8 mouse cellular contexts compared by ENCODE assay signal in the genomic region with DNA sequence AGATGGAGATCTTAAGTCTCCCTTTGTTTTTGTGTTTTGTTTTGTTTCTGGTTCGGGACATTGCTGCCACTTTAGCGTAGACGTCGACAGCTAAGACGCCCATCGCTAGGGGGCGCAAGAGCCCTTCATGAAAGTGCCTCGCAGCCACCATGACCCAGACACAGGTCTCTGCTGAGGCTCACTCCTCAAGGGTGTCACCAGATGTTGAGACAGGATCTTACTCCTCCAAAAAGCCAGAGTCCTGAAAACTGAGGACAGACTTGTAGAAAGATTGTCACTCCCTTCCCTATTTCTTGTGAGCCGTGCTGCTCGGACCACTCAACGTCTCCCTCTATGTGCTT.
DNase-seq lines count a peak whose midpoint lies in the region; ATAC-seq and TF ChIP-seq lines count a peak whose summit lies in the region.

No protein-coding gene starts in this region.

- peak overlapping the region; percentile 75 for H3K27ac ChIP-seq in forebrain, embryonic 10.5 days
- no peak overlapping the region for H3K27ac ChIP-seq in heart, embryonic 14.5 days (replicated peaks in 1 of 2; ENCODE audit: control insufficient read depth in 1 of 2, insufficient read depth in 1 of 2, low read depth in 2 of 2, low read length in 2 of 2)
- no peak overlapping the region for H3K27ac ChIP-seq in liver, embryonic 11.5 days (ENCODE audit: low read depth, low read length)
- H3K27ac ChIP-seq in neural tube, embryonic 11.5 days (ENCODE audit: low read depth, low read length): no peak overlapping the region
- no peak overlapping the region for H3K27ac ChIP-seq in thymus, adult 2 months (ENCODE audit: control insufficient read depth, insufficient read depth, low read length)

- H3K9ac ChIP-seq in heart, embryonic 14.5 days (ENCODE audit: low read length): peak overlapping the region; percentile 69
- H3K9ac ChIP-seq in liver, embryonic 11.5 days (ENCODE audit: low read depth, low read length): no peak overlapping the region
- H3K9ac ChIP-seq in neural tube, embryonic 11.5 days (ENCODE audit: low read length): peak overlapping the region; percentile 32; the same call in 1 of the 2 replicates

- DNase-seq in brain, embryonic 18.5 days (ENCODE audit: low read depth, low spot score): peak; percentile 72
- peak; percentile 87 for DNase-seq in forebrain, embryonic 10.5 days (ENCODE audit: extremely low spot score, low spot score)
- peak; percentile 95 for DNase-seq in kidney, postnatal 10 days
- DNase-seq in liver, embryonic 11.5 days (ENCODE audit: low spot score): peak; percentile 73
- peak; percentile 91 for DNase-seq in neural tube, embryonic 11.5 days (ENCODE audit: low spot score)
- peak; percentile 58 for DNase-seq in thymus, adult 2 months

- H3K9me3 ChIP-seq in forebrain, embryonic 10.5 days: no peaks in the 10 kb centered on the region
- H3K9me3 ChIP-seq in heart, embryonic 14.5 days (ENCODE audit: control insufficient read depth, low read length): no peaks in the 10 kb centered on the region
- no peaks in the 10 kb centered on the region for H3K9me3 ChIP-seq in liver, embryonic 11.5 days (ENCODE audit: control insufficient read depth, low read length)
- H3K9me3 ChIP-seq in neural tube, embryonic 11.5 days (ENCODE audit: control insufficient read depth, low read length): no peaks in the 10 kb centered on the region

- ATAC-seq in heart, embryonic 14.5 days (ENCODE audit: insufficient number of reproducible peaks, insufficient read depth, low FRiP score, low read depth): peak; percentile 37; the same call in 1 of the 2 replicates
- ATAC-seq in liver, embryonic 11.5 days (replicated peaks; ENCODE audit: low FRiP score): peak; percentile 45; the same call in 1 of the 2 replicates
- peak; percentile 70 for ATAC-seq in neural tube, embryonic 11.5 days (ENCODE audit: insufficient read depth, low FRiP score, low TSS enrichment)

- TF ChIP-seq CTCF in C2C12 (IDR thresholded peaks at IDR 0.05; ENCODE audit: control insufficient read depth, insufficient read depth, insufficient read length): peak; percentile 85
- TF ChIP-seq CTCF in thymus, adult 2 months (IDR thresholded peaks at IDR 0.05; ENCODE audit: borderline replicate concordance, control insufficient read depth, extremely low read depth, insufficient read depth, low read length, poor library complexity): peak; percentile 46; the same call in 1 of the 2 replicates

- no peaks in the 10 kb centered on the region for H3K79me2 ChIP-seq in C2C12 (ENCODE audit: control insufficient read depth, insufficient read depth)

- no peaks in the 10 kb centered on the region for H3K79me3 ChIP-seq in C2C12 (ENCODE audit: low read depth)

- H3K36me3 ChIP-seq in C2C12 (ENCODE audit: control insufficient read depth, insufficient read depth): no peaks in the 10 kb centered on the region
- peaks cover 9% of the 10 kb centered on the region for H3K36me3 ChIP-seq in forebrain, embryonic 10.5 days (replicated peaks)
- no peaks in the 10 kb centered on the region for H3K36me3 ChIP-seq in heart, embryonic 14.5 days (ENCODE audit: control insufficient read depth, insufficient read depth, low read length)
- H3K36me3 ChIP-seq in liver, embryonic 11.5 days (ENCODE audit: control insufficient read depth, insufficient read depth, low read length): no peaks in the 10 kb centered on the region
- no peaks in the 10 kb centered on the region for H3K36me3 ChIP-seq in neural tube, embryonic 11.5 days (ENCODE audit: control insufficient read depth, insufficient read depth, low read length)
- H3K36me3 ChIP-seq in thymus, adult 2 months (ENCODE audit: control insufficient read depth, insufficient read depth, low read length): no peaks in the 10 kb centered on the region

- H3ac ChIP-seq in C2C12 (ENCODE audit: control insufficient read depth, insufficient read length, low read depth): no peak overlapping the region

- H3K4me1 ChIP-seq in forebrain, embryonic 10.5 days: peaks cover 70% of the 10 kb centered on the region
- H3K4me1 ChIP-seq in heart, embryonic 14.5 days (ENCODE audit: control insufficient read depth in 2 of 2, insufficient read depth in 2 of 2, low read length in 2 of 2): peaks cover 8 to 17% of the 10 kb centered on the region in 2 experiments; a peak in 3 of 4 replicates
- no peaks in the 10 kb centered on the region for H3K4me1 ChIP-seq in liver, embryonic 11.5 days (replicated peaks; ENCODE audit: control insufficient read depth, insufficient read depth, low read length)
- H3K4me1 ChIP-seq in neural tube, embryonic 11.5 days (ENCODE audit: control insufficient read depth, insufficient read depth, low read length): peaks cover 5% of the 10 kb centered on the region; the same call in 1 of the 2 replicates
- no peaks in the 10 kb centered on the region for H3K4me1 ChIP-seq in thymus, adult 2 months (replicated peaks; ENCODE audit: control insufficient read depth, insufficient read depth, low read length)

- 18% methylated on average over 11 of the region's 11 CpGs for WGBS in forebrain, embryonic 10.5 days
- WGBS in heart, embryonic 14.5 days: 7% methylated on average over 11 of the region's 11 CpGs
- 15% methylated on average over 11 of the region's 11 CpGs for WGBS in liver, embryonic 11.5 days
- WGBS in neural tube, embryonic 11.5 days: 17% methylated on average over 11 of the region's 11 CpGs
- 20% methylated on average over 11 of the region's 11 CpGs for WGBS in thymus, adult 2 months

- no peak for TF ChIP-seq POLR2A in thymus, adult 2 months (IDR thresholded peaks at IDR 0.05; ENCODE audit: control insufficient read depth, extremely low read depth, insufficient read depth, low read length, poor library complexity)

- H3K4me3 ChIP-seq in C2C12 (ENCODE audit: insufficient read depth, poor library complexity, severe bottlenecking): no peak overlapping the region
- H3K4me3 ChIP-seq in forebrain, embryonic 10.5 days: peak overlapping the region; percentile 42
- peak overlapping the region; percentile 43 to 47 for H3K4me3 ChIP-seq in heart, embryonic 14.5 days (ENCODE audit: control insufficient read depth in 1 of 2, insufficient read depth in 1 of 2, low read depth in 1 of 2, low read length in 2 of 2)
- peak overlapping the region; percentile 5; the same call in 1 of the 2 replicates for H3K4me3 ChIP-seq in liver, embryonic 11.5 days (ENCODE audit: low read depth, low read length)
- peak overlapping the region; percentile 23; the same call in 1 of the 2 replicates for H3K4me3 ChIP-seq in neural tube, embryonic 11.5 days (ENCODE audit: low read depth, low read length)
- no peak overlapping the region for H3K4me3 ChIP-seq in thymus, adult 2 months (ENCODE audit: control insufficient read depth, insufficient read depth, low read length)

- peak overlapping the region; percentile 77 for H3K4me2 ChIP-seq in heart, embryonic 14.5 days (ENCODE audit: low read length)
- peak overlapping the region; percentile 50 for H3K4me2 ChIP-seq in liver, embryonic 11.5 days
- H3K4me2 ChIP-seq in neural tube, embryonic 11.5 days (ENCODE audit: low read depth): peak overlapping the region; percentile 46

- no peaks in the 10 kb centered on the region for H3K27me3 ChIP-seq in C2C12 (ENCODE audit: control insufficient read depth, insufficient read depth, insufficient read length)
- H3K27me3 ChIP-seq in forebrain, embryonic 10.5 days (ENCODE audit: poor library complexity, severe bottlenecking): peaks cover 43% of the 10 kb centered on the region
- no peaks in the 10 kb centered on the region for H3K27me3 ChIP-seq in heart, embryonic 14.5 days (ENCODE audit: control insufficient read depth, insufficient read depth, low read length)
- no peaks in the 10 kb centered on the region for H3K27me3 ChIP-seq in liver, embryonic 11.5 days (replicated peaks; ENCODE audit: control insufficient read depth, insufficient read depth, low read length)
- H3K27me3 ChIP-seq in neural tube, embryonic 11.5 days (ENCODE audit: control insufficient read depth, insufficient read depth, low read length): peaks cover 4% of the 10 kb centered on the region; the same call in 1 of the 2 replicates
- H3K27me3 ChIP-seq in thymus, adult 2 months (ENCODE audit: control insufficient read depth, insufficient read depth, low read length): no peaks in the 10 kb centered on the region

TF ChIP-seq in C2C12, 6 proteins besides CTCF, POLR2A, EP300 and RAD21:
- no peak for TF ChIP-seq MAX (IDR thresholded peaks at IDR 0.05)
- no peak for TF ChIP-seq USF1 (IDR thresholded peaks at IDR 0.05; ENCODE audit: low read depth)
- TF ChIP-seq FOSL1 (IDR thresholded peaks at IDR 0.05; ENCODE audit: insufficient read depth, low read length, poor library complexity, severe bottlenecking): no peak
- TF ChIP-seq MYOD1 (IDR thresholded peaks at IDR 0.05; ENCODE audit: control insufficient read depth, insufficient read length, low read depth): no peak
- TF ChIP-seq MYOG (IDR thresholded peaks at IDR 0.05; ENCODE audit: control insufficient read depth, extremely low read depth, insufficient read length): no peak
- no peak for TF ChIP-seq CEBPB (IDR thresholded peaks at IDR 0.05; ENCODE audit: low read depth)

Comparison
In these comparisons a context has a peak if more than half of its experiments do, and no peak if none do; other contexts are left out.
1. H3K4me3 ChIP-seq: peak in forebrain, embryonic 10.5 days (single experiment), heart, embryonic 14.5 days (2 of 2), liver, embryonic 11.5 days (single experiment) and neural tube, embryonic 11.5 days (single experiment); none in C2C12 (single experiment) and thymus, adult 2 months (single experiment).
2. Peak in every context shown above with its lines, with median percentiles within 50 percentile points of each other: DNase-seq, ATAC-seq and H3K4me2 ChIP-seq.